Mouse (Mus musculus): ENCODE results near the gene Fkbp5.

Gene Fkbp5

GRCm38 (mm10) chr17:28515431-28516341 lies 1.6 kb downstream of the Fkbp5 start:
- TF ChIP-seq GATA4 (IDR thresholded peaks at IDR 0.05; ENCODE audit: insufficient replicate concordance, low read length), result no peak

GRCm38 (mm10) chr17:28514555-28514954 lies 2.8 kb downstream of the Fkbp5 start:
- no peak for TF ChIP-seq GATA4 (IDR thresholded peaks at IDR 0.05; ENCODE audit: insufficient replicate concordance, low read length)

- TF ChIP-seq GATA4 (IDR thresholded peaks at IDR 0.05; ENCODE audit: insufficient replicate concordance, low read length), result no peak
These were observed 3.5 kb downstream of the Fkbp5 start for GRCm38 (mm10) chr17:28513844-28514243.

GRCm38 (mm10) chr17:28513337-28513736 lies 4.0 kb downstream of the Fkbp5 start:
- TF ChIP-seq GATA4 (IDR thresholded peaks at IDR 0.05; ENCODE audit: insufficient replicate concordance, low read length), result no peak

GRCm38 (mm10) chr17:28512696-28513095 lies 4.6 kb downstream of the Fkbp5 start:
- TF ChIP-seq GATA4 (IDR thresholded peaks at IDR 0.05; ENCODE audit: insufficient replicate concordance, low read length), result peak; percentile 72; the same call in 1 of the 2 replicates

GRCm38 (mm10) chr17:28511616-28512541 lies 5.4 kb downstream of the Fkbp5 start:
- no peak for TF ChIP-seq GATA4 (IDR thresholded peaks at IDR 0.05; ENCODE audit: insufficient replicate concordance, low read length)

- TF ChIP-seq GATA4 (IDR thresholded peaks at IDR 0.05; ENCODE audit: insufficient replicate concordance, low read length), result no peak
These were observed 6.6 kb downstream of the Fkbp5 start for GRCm38 (mm10) chr17:28510445-28511342.

- no peak for TF ChIP-seq GATA4 (IDR thresholded peaks at IDR 0.05; ENCODE audit: insufficient replicate concordance, low read length)
These were observed 9.8 kb downstream of the Fkbp5 start for GRCm38 (mm10) chr17:28507496-28507895.

- TF ChIP-seq GATA4 (IDR thresholded peaks at IDR 0.05; ENCODE audit: insufficient replicate concordance, low read length), result no peak
These were observed 10.4 kb downstream of the Fkbp5 start for GRCm38 (mm10) chr17:28506895-28507294.

GRCm38 (mm10) chr17:28505591-28505990 lies 11.7 kb downstream of the Fkbp5 start:
- TF ChIP-seq GATA4 (IDR thresholded peaks at IDR 0.05; ENCODE audit: insufficient replicate concordance, low read length), result no peak

GRCm38 (mm10) chr17:28504182-28504581 lies 13.1 kb downstream of the Fkbp5 start:
- no peak for TF ChIP-seq GATA4 (IDR thresholded peaks at IDR 0.05; ENCODE audit: insufficient replicate concordance, low read length)

- no peak for TF ChIP-seq GATA4 (IDR thresholded peaks at IDR 0.05; ENCODE audit: insufficient replicate concordance, low read length)
These were observed 15.0 kb downstream of the Fkbp5 start for GRCm38 (mm10) chr17:28502196-28502821.

GRCm38 (mm10) chr17:28500465-28500864 lies 16.9 kb downstream of the Fkbp5 start:
- no peak for TF ChIP-seq GATA4 (IDR thresholded peaks at IDR 0.05; ENCODE audit: insufficient replicate concordance, low read length)

- no peak for TF ChIP-seq GATA4 (IDR thresholded peaks at IDR 0.05; ENCODE audit: insufficient replicate concordance, low read length)
These were observed 18.1 kb downstream of the Fkbp5 start for GRCm38 (mm10) chr17:28499190-28499589.
